9 mouse cellular contexts compared by ENCODE assay signal in genomic region chr11:118196824-118197388, GRCm38 (mm10). TPM values are rescaled to one million over a fixed set of nuclear protein-coding genes. Genes with fewer than 3 reads are reported as not detected.
A peak's percentile ranks its signal among the peaks of the same experiment; 100 is the strongest.
DNase-seq lines count a peak whose midpoint lies in the region; ATAC-seq lines count a peak whose summit lies in the region.
"Had no signal": no experiment of that assay in that cellular context is flagged by ENCODE, and none has a peak within 500 bp of the region (broad histone marks: within the 10 kb centered on the region; RNA-seq: fewer than 3 reads in every experiment).

No protein-coding gene starts in this region.

- DNase-seq in heart, postnatal 36 days: no peak
- no peak for DNase-seq in frontal cortex, postnatal 25 days (ENCODE audit: low spot score in 2 of 2)
- no peak for DNase-seq in thymus, adult 18-20 months
- DNase-seq: thymus, postnatal 25 days had no signal

- H3K4me3 ChIP-seq in heart, embryonic 13.5 days: no peak overlapping the region
- H3K4me3 ChIP-seq in embryonic facial prominence, embryonic 15.5 days (replicated peaks): no peak overlapping the region
- no peak overlapping the region for H3K4me3 ChIP-seq in heart, embryonic 16.5 days (ENCODE audit: low read length)
- no peak overlapping the region for H3K4me3 ChIP-seq in midbrain, embryonic 16.5 days (ENCODE audit: low read depth, low read length)

- H3K4me2 ChIP-seq in heart, embryonic 13.5 days: no peak overlapping the region
- H3K4me2 ChIP-seq in embryonic facial prominence, embryonic 15.5 days (replicated peaks): no peak overlapping the region
- peak overlapping the region; percentile 39 for H3K4me2 ChIP-seq in heart, embryonic 16.5 days (ENCODE audit: low read depth, low read length)
- H3K4me2 ChIP-seq in midbrain, embryonic 16.5 days (ENCODE audit: low read length): peak overlapping the region; percentile 32

- H3K9me3 ChIP-seq in heart, embryonic 13.5 days: no peaks in the 10 kb centered on the region
- no peaks in the 10 kb centered on the region for H3K9me3 ChIP-seq in embryonic facial prominence, embryonic 15.5 days (replicated peaks)
- no peaks in the 10 kb centered on the region for H3K9me3 ChIP-seq in heart, embryonic 16.5 days (replicated peaks; ENCODE audit: control insufficient read depth, low read length)
- no peaks in the 10 kb centered on the region for H3K9me3 ChIP-seq in midbrain, embryonic 16.5 days (replicated peaks; ENCODE audit: control insufficient read depth, low read length, poor library complexity, severe bottlenecking)

- H3K27me3 ChIP-seq in heart, embryonic 13.5 days (replicated peaks): no peaks in the 10 kb centered on the region
- H3K27me3 ChIP-seq in embryonic facial prominence, embryonic 15.5 days: no peaks in the 10 kb centered on the region
- H3K27me3 ChIP-seq in heart, embryonic 16.5 days (ENCODE audit: control insufficient read depth, insufficient read depth, low read length): no peaks in the 10 kb centered on the region
- H3K27me3 ChIP-seq in midbrain, embryonic 16.5 days (ENCODE audit: control insufficient read depth, insufficient read depth, low read depth, low read length): no peaks in the 10 kb centered on the region

- intact Hi-C loops in heart, postnatal 36 days (cut with DNase I): loop anchor here (2.0 kb wide), 2 partner anchors 14 to 18 kb away; no protein-coding TSS in a partner anchor

- H3K9ac ChIP-seq in heart, embryonic 13.5 days: peak overlapping the region; percentile 56; the same call in 1 of the 2 replicates
- no peak overlapping the region for H3K9ac ChIP-seq in embryonic facial prominence, embryonic 15.5 days
- peak overlapping the region; percentile 51; the same call in 1 of the 2 replicates for H3K9ac ChIP-seq in heart, embryonic 16.5 days (ENCODE audit: low read length)
- no peak overlapping the region for H3K9ac ChIP-seq in midbrain, embryonic 16.5 days (ENCODE audit: low read depth, low read length)

- H3K27ac ChIP-seq in heart, embryonic 13.5 days (replicated peaks): peak overlapping the region; percentile 73
- H3K27ac ChIP-seq in embryonic facial prominence, embryonic 15.5 days (replicated peaks): peak overlapping the region; percentile 2; the same call in 1 of the 2 replicates
- peak overlapping the region; percentile 74 for H3K27ac ChIP-seq in heart, embryonic 16.5 days (ENCODE audit: low read length)
- peak overlapping the region; percentile 18; the same call in 1 of the 2 replicates for H3K27ac ChIP-seq in midbrain, embryonic 16.5 days (ENCODE audit: low read length)
- H3K27ac ChIP-seq: kidney, postnatal 0 days had no signal

- no peak; the same call in 1 of the 2 replicates for ATAC-seq in heart, embryonic 13.5 days (ENCODE audit: extremely low read depth, insufficient number of reproducible peaks, low FRiP score, low TSS enrichment)
- no peak for ATAC-seq in embryonic facial prominence, embryonic 15.5 days (ENCODE audit: insufficient number of reproducible peaks, low FRiP score, low TSS enrichment, low read depth)
- no peak for ATAC-seq in heart, embryonic 16.5 days (replicated peaks; ENCODE audit: extremely low read depth, insufficient read depth, low FRiP score)
- no peak for ATAC-seq in midbrain, embryonic 16.5 days

- peaks cover 99% of the 10 kb centered on the region for H3K4me1 ChIP-seq in heart, embryonic 13.5 days
- H3K4me1 ChIP-seq in embryonic facial prominence, embryonic 15.5 days: peaks cover 82% of the 10 kb centered on the region
- peaks cover 91% of the 10 kb centered on the region for H3K4me1 ChIP-seq in heart, embryonic 16.5 days (ENCODE audit: control insufficient read depth, insufficient read depth, low read length)
- H3K4me1 ChIP-seq in midbrain, embryonic 16.5 days (ENCODE audit: control insufficient read depth, insufficient read depth, low read length): peaks cover 58% of the 10 kb centered on the region

- WGBS in heart, embryonic 13.5 days: 41% methylated on average over 10 of the region's 10 CpGs
- WGBS in embryonic facial prominence, embryonic 15.5 days: 48% methylated on average over 10 of the region's 10 CpGs
- WGBS in heart, embryonic 16.5 days: 43% methylated on average over 10 of the region's 10 CpGs
- 41% methylated on average over 10 of the region's 10 CpGs for WGBS in midbrain, embryonic 16.5 days

- peaks cover 15% of the 10 kb centered on the region for H3K36me3 ChIP-seq in heart, embryonic 13.5 days
- 0 out of 2 replicates have a peak, but pooled peaks cover 3% of the 10 kb centered on the region for H3K36me3 ChIP-seq in embryonic facial prominence, embryonic 15.5 days
- H3K36me3 ChIP-seq in heart, embryonic 16.5 days (ENCODE audit: control insufficient read depth, insufficient read depth): peaks cover 3% of the 10 kb centered on the region; the same call in 1 of the 2 replicates
- 0 out of 2 replicates have a peak, but pooled peaks cover 5% of the 10 kb centered on the region for H3K36me3 ChIP-seq in midbrain, embryonic 16.5 days (ENCODE audit: control insufficient read depth, insufficient read depth, low read length)

RNA-seq across cellular contexts. Expression of gene Cyth1, which starts 51.5 kb away (rescaled TPM):
- polyA plus RNA-seq in heart, embryonic 13.5 days (2015; fragmentation: Nextera tagmentation; extraction: Ambion mirVana): 14.9 and 15.9 TPM in 2 replicates
- 10 to 100 TPM; 45.6 to 51.6 TPM for total RNA-seq in heart, postnatal 36 days (2021)
- polyA plus RNA-seq in embryonic facial prominence, embryonic 15.5 days (2015; fragmentation: Nextera tagmentation; extraction: Ambion mirVana): 19.5 and 20.4 TPM in 2 replicates
- polyA plus RNA-seq in heart, embryonic 16.5 days (2015; fragmentation: Nextera tagmentation; extraction: Ambion mirVana): 22.2 and 24.0 TPM in 2 replicates
- polyA plus RNA-seq in midbrain, embryonic 16.5 days (2015; fragmentation: Nextera tagmentation; extraction: Ambion mirVana): 25.1 and 26.7 TPM in 2 replicates

Comparison
In these comparisons a context has a peak if more than half of its experiments do, and no peak if none do; other contexts are left out.
1. H3K4me2 ChIP-seq: peak in heart, embryonic 16.5 days (single experiment) and midbrain, embryonic 16.5 days (single experiment); none in heart, embryonic 13.5 days (single experiment) and embryonic facial prominence, embryonic 15.5 days (single experiment).
2. H3K27ac ChIP-seq: peak in every context shown above with its lines; median percentile 74 in heart, embryonic 16.5 days; 73 in heart, embryonic 13.5 days; 18 in midbrain, embryonic 16.5 days; 2 in embryonic facial prominence, embryonic 15.5 days.
3. H3K9ac ChIP-seq: peak in heart, embryonic 13.5 days (single experiment) and heart, embryonic 16.5 days (single experiment); none in embryonic facial prominence, embryonic 15.5 days (single experiment) and midbrain, embryonic 16.5 days (single experiment).